Mouse (Mus musculus) erythroblast, embryonic 14.5 days (primary cell): Measurements from ENCODE around the gene E330017A01Rik.

Experiments
- GATA1 ChIP-seq: IDR thresholded peaks from 2 replicates; pipeline ENCODE4 v1.6.1; 2012; ENCODE audit warnings: low read length, inconsistent platforms, mixed read lengths
- TAL1 ChIP-seq: IDR thresholded peaks from 3 replicates; pipeline ENCODE4 v1.6.1; 2012; ENCODE audit warnings: low read length, inconsistent platforms, mixed read lengths

DNA sequence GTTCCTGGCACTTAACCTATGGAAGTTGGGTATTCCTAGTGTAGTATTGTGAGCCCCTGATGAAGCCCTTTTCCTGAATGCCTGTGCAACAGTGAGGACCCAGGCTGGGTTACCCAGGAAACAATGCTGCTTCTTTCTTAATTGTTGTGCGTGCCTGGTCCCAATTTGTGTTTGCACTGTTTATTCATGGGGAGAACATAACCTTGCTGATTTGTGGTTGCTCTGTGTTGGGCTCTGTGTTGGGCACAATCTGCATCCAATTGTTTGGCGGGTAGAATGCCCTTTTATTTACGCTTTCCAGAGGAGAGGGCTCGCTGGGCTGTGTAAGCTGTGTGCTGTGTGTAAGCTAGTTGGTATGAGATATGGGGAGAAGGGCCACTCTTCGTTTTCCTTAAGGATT, 39.0 kb upstream of the E330017A01Rik start:
- TF ChIP-seq TAL1 (no peak), GATA1 (no peak)
